Mouse (Mus musculus) limb, embryonic 12.5 days (tissue): Measurements from ENCODE around the gene Spc24. TPM values are rescaled to one million over a fixed set of nuclear protein-coding genes. Genes with fewer than 3 reads are reported as not detected.
A peak's percentile ranks its signal among the peaks of the same experiment; 100 is the strongest.

Experiments used
- ATAC-seq: fragments of 200-750 bp; cut with Nextera tagmentation; 2 replicates; pipeline ENCODE4 v1.8.0; 2017; ENCODE audit warnings: low read depth, moderate TSS enrichment; ENCODE audit not compliant: insufficient number of reproducible peaks, insufficient read depth, low FRiP score, low TSS enrichment
- H3K27ac ChIP-seq: fragments of 300-500 bp; sonication (generic); 2 replicates; pipeline ENCODE4 v1.5.1; 2016; ENCODE audit warnings: mild to moderate bottlenecking, moderate library complexity
- H3K27me3 ChIP-seq: fragments of 300-500 bp; sonication (generic); 2 replicates; pipeline ENCODE4 v1.6.1; 2016; ENCODE audit warnings: mild to moderate bottlenecking, moderate library complexity
- H3K36me3 ChIP-seq: fragments of 300-500 bp; sonication (generic); 2 replicates; pipeline ENCODE4 v1.6.1; 2016; ENCODE audit warnings: mild to moderate bottlenecking, moderate library complexity
- H3K4me1 ChIP-seq: fragments of 300-500 bp; sonication (generic); replicated peaks from 2 replicates; pipeline ENCODE4 v1.6.1; 2016
- H3K4me2 ChIP-seq: fragments of 300-500 bp; sonication (generic); 2 replicates; pipeline ENCODE4 v1.6.1; 2016; ENCODE audit warnings: mild to moderate bottlenecking, moderate library complexity
- H3K4me3 ChIP-seq: fragments of 300-500 bp; sonication (generic); replicated peaks from 2 replicates; pipeline ENCODE4 v1.5.1; 2016; ENCODE audit warnings: mild to moderate bottlenecking
- H3K9ac ChIP-seq: fragments of 300-500 bp; sonication (generic); replicated peaks from 2 replicates; pipeline ENCODE4 v1.6.1; 2016; ENCODE audit warnings: mild to moderate bottlenecking, moderate library complexity
- H3K9me3 ChIP-seq: fragments of 300-500 bp; sonication (generic); 2 replicates; pipeline ENCODE4 v1.6.1; 2016; ENCODE audit warnings: mild to moderate bottlenecking, moderate library complexity
- WGBS: fragments of 180-500 bp; shearing (Covaris S2); methylation state at CpG from one replicate; pipeline ENCODE4 v1.1.7; 2016; 5-methylcytosine and 5-hydroxymethylcytosine counted together
- polyA plus RNA-seq: library from polyadenylated mRNA; unstranded; fragments of >200 nt; fragmentation: Nextera tagmentation; extraction: Ambion mirVana; gene quantifications from 2 replicates; pipeline ENCODE4 v1.2.1, GENCODE M21; 2016

The Spc24 gene
- polyA plus RNA-seq, 1 experiment from 2014 or later = 152 TPM

DNA sequence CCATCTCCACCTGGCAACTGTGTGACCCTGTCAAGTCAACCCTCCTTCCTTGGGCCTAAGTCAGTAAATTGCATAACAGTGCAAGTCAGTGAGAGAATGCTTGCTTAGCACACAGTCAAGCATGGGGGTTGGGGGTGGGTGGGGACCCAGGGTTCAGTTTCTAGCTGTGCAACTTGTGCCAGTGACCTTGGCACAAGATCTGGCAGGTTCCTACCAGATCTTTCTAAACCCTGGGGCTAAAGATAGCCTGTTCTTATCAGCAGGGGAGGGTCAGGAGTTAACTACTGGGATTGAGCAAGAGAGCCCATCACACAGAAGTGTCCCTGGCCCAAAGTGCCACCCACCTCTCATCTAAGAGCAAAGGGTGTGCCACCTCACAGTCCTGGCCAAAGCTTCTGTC, 2.0 kb upstream of the Spc24 start:
- no peaks in the 10 kb centered on the region for H3K9me3 ChIP-seq
- ATAC-seq = no peak
- no peak overlapping the region for H3K4me2 ChIP-seq
- H3K4me1 ChIP-seq = peaks cover 17% of the 10 kb centered on the region
- H3K9ac ChIP-seq = no peak overlapping the region
- no peak overlapping the region for H3K27ac ChIP-seq
- H3K27me3 ChIP-seq = no peaks in the 10 kb centered on the region
- no peak overlapping the region for H3K4me3 ChIP-seq
- peaks cover 20% of the 10 kb centered on the region for H3K36me3 ChIP-seq

DNA sequence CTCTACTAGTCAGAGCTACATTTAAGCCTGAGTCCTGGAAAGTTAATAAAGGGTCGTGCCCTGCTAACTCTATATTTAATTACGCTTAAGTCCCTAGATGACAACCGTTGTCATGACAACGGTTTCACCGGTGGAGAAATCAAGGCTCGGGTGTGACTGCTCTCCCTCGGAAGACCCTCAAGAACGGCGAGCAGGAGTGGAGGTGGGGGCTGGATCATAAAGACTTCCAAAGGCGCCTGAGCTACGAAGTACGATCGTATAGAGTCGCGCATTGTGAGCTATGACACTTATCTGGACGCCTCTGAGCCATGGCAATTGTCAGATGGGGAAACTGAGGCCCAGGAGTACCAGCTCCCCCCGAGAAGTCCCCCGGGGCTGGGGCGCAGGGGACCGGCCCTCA, 385 bp downstream of the Spc24 start:
- Histone ChIP-seq H3K9ac (peak overlapping the region; percentile 76), H3K4me3 (peak overlapping the region; percentile 88), H3K27ac (peak overlapping the region; percentile 64; the same call in 1 of the 2 replicates), H3K36me3 (peaks cover 30% of the 10 kb centered on the region), H3K4me2 (peak overlapping the region; percentile 76), H3K27me3 (no peaks in the 10 kb centered on the region), H3K9me3 (no peaks in the 10 kb centered on the region), H3K4me1 (peaks cover 13% of the 10 kb centered on the region)
- ATAC-seq = no peak; the same call in 1 of the 2 replicates
- under 1% methylated on average over 20 of the region's 20 CpGs for WGBS

DNA sequence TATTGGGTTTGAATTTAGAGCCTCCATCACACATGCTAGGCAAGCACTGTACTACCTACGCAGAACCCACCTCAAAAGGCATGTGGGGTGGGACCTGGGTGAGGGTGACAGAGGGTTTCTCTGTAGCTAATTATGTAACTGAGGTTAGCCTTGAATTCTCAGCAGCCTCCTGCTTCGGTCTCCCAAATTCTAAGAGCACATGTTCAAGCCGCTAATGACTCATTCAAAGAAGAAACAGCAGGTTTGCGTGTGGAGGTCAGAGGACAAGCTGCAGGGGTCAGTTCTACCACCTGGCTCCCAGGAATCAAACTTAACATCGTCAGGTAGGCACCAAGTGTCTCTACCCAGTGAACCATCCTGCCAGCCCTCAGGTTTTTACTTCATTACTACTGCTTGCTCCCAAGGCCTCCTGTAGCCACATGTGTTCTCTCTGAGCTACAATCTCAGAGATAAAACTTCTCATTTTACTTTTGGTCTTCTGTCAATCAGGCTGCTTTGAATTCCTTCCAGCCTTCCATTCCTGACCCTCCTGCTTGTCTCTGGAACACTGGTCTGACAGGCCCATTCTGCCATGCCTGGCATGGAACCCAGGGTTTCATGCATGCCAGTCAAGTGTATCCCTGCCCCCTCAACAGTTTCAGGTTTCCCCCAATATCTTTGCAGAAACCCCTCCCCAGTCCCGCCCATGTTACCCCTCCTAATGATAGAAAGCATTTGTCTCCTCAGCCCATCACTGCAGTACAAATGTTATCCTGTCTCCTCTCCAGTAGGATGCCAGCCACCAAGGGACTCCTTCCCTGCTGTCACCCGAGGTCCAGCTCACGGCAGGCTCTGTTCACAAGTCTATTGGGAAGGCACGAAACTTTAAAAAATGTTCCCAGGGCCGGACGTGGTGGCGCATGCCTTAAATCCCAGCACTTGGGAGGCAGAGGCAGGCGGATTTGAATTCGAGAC, 1.2 kb downstream of the Spc24 start:
- H3K36me3 ChIP-seq = peaks cover 38% of the 10 kb centered on the region
- H3K27me3 ChIP-seq = no peaks in the 10 kb centered on the region
- H3K9ac ChIP-seq = peak overlapping the region; percentile 76
- H3K4me2 ChIP-seq = peak overlapping the region; percentile 76
- H3K4me3 ChIP-seq = peak overlapping the region; percentile 88
- H3K27ac ChIP-seq = no peak overlapping the region
- WGBS = 50% methylated on average over 14 of the region's 14 CpGs
- H3K4me1 ChIP-seq = peaks cover 13% of the 10 kb centered on the region
- H3K9me3 ChIP-seq = no peaks in the 10 kb centered on the region
- no peak for ATAC-seq

DNA sequence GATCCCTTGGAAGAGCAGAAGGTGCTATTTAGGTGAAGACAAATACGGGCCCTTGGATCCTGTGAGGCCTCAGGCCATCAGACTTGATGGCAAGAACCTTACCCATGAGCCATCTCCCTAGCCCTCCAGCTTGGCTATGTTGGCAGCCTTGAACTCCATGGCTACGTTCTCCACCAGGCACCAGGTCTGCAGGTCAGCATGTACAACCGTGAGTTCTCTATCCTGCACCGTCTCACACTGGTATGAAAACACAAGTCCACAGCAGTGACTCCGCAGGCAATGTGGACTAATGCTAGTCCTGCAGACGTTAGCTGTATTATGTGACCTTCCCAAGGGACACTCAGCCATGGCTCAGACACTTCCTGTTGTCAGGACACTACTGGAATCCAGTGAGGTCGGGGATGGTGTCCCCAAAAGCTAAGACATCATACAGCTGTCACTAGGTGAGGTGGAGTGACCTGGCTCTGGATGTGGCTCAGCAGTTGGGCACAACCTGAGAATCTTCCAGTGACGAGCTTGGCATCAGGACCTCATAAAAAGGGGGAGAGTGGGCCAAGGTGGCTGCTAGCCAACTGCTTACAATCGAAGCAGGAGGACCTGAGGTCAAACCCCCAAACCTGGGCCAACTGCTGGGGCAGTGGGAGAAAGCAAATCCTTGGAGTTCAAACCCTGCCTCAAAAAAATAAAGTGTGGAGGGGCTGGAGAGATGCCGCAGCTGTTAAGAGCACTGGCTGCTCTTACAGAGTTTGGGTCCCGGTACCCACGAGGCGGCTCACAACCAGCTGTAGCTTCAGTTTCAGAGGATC, 5.4 kb downstream of the Spc24 start:
- no peaks in the 10 kb centered on the region for H3K9me3 ChIP-seq
- no peak overlapping the region for H3K27ac ChIP-seq
- H3K4me1 ChIP-seq = peaks cover 27% of the 10 kb centered on the region
- no peak for ATAC-seq
- H3K4me2 ChIP-seq = no peak overlapping the region
- no peak overlapping the region; the same call in 1 of the 2 replicates for H3K9ac ChIP-seq
- peaks cover 54% of the 10 kb centered on the region for H3K36me3 ChIP-seq
- 81% methylated on average over 13 of the region's 13 CpGs for WGBS
- no peak overlapping the region for H3K4me3 ChIP-seq
- H3K27me3 ChIP-seq = no peaks in the 10 kb centered on the region

DNA sequence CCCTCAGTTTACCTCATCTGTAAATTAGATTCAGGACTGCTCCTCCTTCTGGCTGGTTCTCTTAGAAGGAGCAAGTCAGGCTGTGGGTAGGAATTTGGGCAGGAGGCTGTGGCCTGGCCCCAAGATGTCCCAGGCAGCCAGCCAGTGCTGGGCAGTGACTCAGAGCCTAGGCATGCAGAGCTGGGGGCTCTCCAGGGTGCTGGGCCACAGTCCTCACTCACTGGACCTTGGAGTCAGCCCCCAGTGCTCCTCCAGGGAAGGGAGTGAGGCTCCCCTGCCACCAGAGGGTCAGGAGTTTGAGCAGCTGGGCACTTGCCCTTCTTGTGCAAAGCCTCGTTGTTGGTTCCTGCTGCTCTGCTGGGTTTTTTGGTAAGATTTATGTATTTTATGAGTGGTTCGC, 6.1 kb downstream of the Spc24 start:
- peaks cover 22% of the 10 kb centered on the region for H3K4me1 ChIP-seq
- no peaks in the 10 kb centered on the region for H3K9me3 ChIP-seq
- WGBS = 79% methylated on average over 2 of the region's 2 CpGs
- H3K36me3 ChIP-seq = peaks cover 61% of the 10 kb centered on the region
- no peaks in the 10 kb centered on the region for H3K27me3 ChIP-seq
- no peak overlapping the region for H3K4me2 ChIP-seq
- no peak for ATAC-seq
- no peak overlapping the region for H3K9ac ChIP-seq
- no peak overlapping the region for H3K4me3 ChIP-seq
- H3K27ac ChIP-seq = no peak overlapping the region

DNA sequence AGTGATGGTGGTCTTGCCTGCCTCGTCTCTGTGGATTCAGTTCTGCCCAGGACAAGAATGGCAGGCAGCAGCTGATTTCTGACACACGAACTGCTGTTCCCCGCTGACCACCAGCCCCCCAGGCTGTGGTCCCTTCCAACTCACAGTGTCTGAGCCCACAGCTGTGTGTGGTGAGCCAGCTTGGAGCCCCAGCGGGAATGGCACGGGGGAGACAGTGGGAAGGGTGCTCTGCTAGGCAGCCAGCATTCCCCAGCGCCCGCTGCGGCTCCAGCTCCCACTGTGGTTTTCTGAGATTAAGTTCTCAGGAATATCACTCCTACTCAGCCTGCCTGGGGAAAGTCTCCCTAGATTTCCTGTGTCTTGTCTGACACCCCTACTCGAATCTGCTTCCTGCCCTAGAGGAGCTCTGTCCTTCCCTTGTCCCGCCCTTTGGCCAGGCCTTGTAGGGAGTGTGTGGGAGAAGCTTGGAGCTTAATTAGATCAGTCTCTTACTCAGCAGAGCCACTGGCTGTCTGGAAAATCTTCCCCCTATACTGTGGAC, 7.8 kb downstream of the Spc24 start:
- ATAC-seq = no peak
- H3K36me3 ChIP-seq = peaks cover 68% of the 10 kb centered on the region
- H3K9ac ChIP-seq = no peak overlapping the region; the same call in 1 of the 2 replicates
- WGBS = 49% methylated on average over 10 of the region's 10 CpGs
- no peaks in the 10 kb centered on the region for H3K27me3 ChIP-seq
- H3K4me1 ChIP-seq = peaks cover 15% of the 10 kb centered on the region
- no peak overlapping the region for H3K4me2 ChIP-seq
- H3K27ac ChIP-seq = peak overlapping the region; percentile 72
- H3K9me3 ChIP-seq = no peaks in the 10 kb centered on the region
- no peak overlapping the region for H3K4me3 ChIP-seq

DNA sequence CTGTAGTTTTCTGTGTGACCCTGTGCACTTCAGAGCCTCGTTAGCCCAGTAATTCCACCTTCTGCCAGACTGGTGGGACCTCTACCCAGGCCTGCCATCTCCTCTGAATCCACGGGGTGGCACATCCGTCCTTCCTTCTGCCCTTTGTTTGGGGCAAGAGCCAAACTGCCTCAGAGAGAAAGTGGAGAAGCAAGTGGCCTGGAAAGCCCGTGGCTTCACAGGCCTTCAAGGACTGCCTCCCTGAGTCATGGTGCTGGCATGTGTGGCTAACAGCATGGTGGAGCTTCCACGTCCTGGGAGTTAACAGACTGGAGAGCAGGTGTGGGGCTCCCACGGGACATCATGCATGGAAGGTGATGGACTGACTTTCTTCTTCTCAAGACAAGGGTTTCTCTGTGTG, 8.8 kb downstream of the Spc24 start:
- Histone ChIP-seq H3K9me3 (no peaks in the 10 kb centered on the region), H3K4me2 (no peak overlapping the region), H3K27me3 (no peaks in the 10 kb centered on the region), H3K9ac (no peak overlapping the region), H3K27ac (no peak overlapping the region), H3K4me1 (peaks cover 15% of the 10 kb centered on the region), H3K36me3 (peaks cover 68% of the 10 kb centered on the region), H3K4me3 (no peak overlapping the region)
- WGBS = 72% methylated on average over 6 of the region's 6 CpGs
- ATAC-seq = no peak

DNA sequence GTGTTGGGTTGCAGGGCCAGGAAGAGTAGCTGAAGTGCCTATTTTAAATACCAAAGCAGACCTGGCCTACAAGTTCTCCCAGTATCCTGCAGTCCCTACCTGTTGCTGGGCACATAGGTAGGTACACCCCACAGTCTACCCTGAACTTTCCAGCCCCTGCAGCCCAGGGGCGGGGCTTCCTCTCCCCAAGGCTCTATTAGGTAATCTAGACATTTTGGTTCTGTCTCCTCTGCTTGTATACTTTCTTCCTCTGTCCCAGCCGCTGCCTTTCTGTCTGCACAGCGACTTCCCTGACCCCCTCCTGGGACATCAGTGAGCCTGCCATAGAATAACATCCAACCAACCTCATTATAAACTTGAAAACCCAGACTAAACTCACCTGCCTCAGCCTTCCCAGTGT, 9.7 kb downstream of the Spc24 start:
- no peak overlapping the region for H3K4me3 ChIP-seq
- no peak for ATAC-seq
- no peaks in the 10 kb centered on the region for H3K27me3 ChIP-seq
- H3K4me2 ChIP-seq = no peak overlapping the region
- H3K27ac ChIP-seq = peak overlapping the region; percentile 56; the same call in 1 of the 2 replicates
- 64% methylated on average over 3 of the region's 3 CpGs for WGBS
- H3K4me1 ChIP-seq = peaks cover 15% of the 10 kb centered on the region
- H3K36me3 ChIP-seq = peaks cover 70% of the 10 kb centered on the region
- H3K9ac ChIP-seq = no peak overlapping the region
- no peaks in the 10 kb centered on the region for H3K9me3 ChIP-seq

DNA sequence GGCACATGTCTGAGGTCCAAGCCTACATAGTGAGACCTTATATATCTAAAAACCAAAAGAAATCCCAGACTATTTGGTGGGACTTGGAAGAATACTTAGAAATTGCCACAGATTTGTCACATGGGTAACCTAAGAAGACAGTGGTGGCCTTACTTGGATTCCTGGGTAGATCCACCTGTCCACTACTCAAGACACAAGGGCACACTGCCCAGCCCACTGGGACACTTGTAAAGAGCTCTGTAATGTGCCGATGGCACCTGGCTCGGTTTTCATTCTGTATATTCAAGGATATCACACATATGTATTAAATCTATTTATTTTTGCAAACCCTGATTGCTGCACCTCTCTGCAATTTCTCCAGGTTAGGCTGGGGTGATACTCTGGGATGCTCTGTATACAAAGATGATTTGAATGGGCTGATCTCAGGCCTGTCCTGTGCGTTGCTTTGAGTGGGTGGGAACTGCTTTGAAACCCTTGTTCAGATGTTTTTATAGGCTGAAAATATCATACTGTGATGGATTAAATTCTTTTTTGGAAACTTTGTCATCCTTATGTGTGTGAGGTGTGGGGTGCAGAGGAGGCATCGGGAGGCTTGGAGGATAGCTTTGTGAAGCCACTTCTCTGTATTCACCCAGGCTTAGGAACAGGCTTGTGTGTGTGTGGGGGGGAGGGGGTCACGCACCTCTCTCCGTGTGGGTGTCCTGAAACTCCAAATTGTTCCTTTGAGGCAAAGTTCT, 10.6 kb downstream of the Spc24 start:
- Histone ChIP-seq H3K27me3 (no peaks in the 10 kb centered on the region), H3K4me2 (no peak overlapping the region), H3K4me3 (no peak overlapping the region), H3K9ac (no peak overlapping the region), H3K4me1 (peaks cover 15% of the 10 kb centered on the region), H3K9me3 (no peaks in the 10 kb centered on the region), H3K36me3 (peaks cover 74% of the 10 kb centered on the region), H3K27ac (no peak overlapping the region; the same call in 1 of the 2 replicates)
- WGBS = 87% methylated on average over 6 of the region's 6 CpGs
- ATAC-seq = no peak

DNA sequence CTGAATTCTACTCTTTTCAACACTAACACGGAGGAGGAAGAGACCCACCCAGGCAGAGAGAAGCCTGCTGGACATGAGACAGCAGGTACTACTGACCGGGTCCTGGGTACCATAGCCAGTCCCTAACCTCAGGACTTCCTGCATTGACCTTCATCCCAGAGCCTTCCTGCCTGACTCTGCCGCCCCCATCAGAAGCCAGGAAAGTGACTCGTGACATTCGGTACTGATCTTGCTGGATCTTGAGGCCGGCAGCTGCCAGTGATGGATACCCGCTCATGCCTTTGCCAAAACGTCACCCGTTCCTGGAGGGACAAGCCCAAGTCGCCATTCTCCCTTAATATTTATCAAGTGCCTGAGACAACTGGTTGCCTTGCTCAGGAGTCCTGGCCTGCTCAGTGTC, 11.6 kb downstream of the Spc24 start:
- Histone ChIP-seq H3K9ac (no peak overlapping the region), H3K4me1 (peaks cover 15% of the 10 kb centered on the region), H3K4me2 (no peak overlapping the region), H3K27ac (no peak overlapping the region), H3K4me3 (no peak overlapping the region), H3K36me3 (peaks cover 77% of the 10 kb centered on the region), H3K9me3 (no peaks in the 10 kb centered on the region), H3K27me3 (no peaks in the 10 kb centered on the region)
- 88% methylated on average over 10 of the region's 10 CpGs for WGBS
- no peak for ATAC-seq
